Mouse (Mus musculus) layer of hippocampus, postnatal 10 days (tissue): Measurements from ENCODE around the gene E2f1. TPM values are rescaled to one million over a fixed set of nuclear protein-coding genes. Genes with fewer than 3 reads are reported as not detected.

ENCODE experiments used
- total RNA-seq, 2 experiments: library from RNA; stranded (reverse); gene quantifications; 2 replicates each; pipeline ENCODE4 v1.2.3; 2021

Gene E2f1
- total RNA-seq, 2 experiments from 2014 or later: 8.8 to 10.5 TPM

Other genes starting within 250 kb of the E2f1 start
- 10 to 100 TPM; 11.9 to 16.1 TPM for gene Cdk5rap1, start 196.9 kb downstream of the E2f1 start, total RNA-seq
- gene Snta1, start 161.8 kb downstream of the E2f1 start, total RNA-seq: 10 to 100 TPM; 40.6 to 41.3 TPM
- 10 to 100 TPM; 43.6 to 60.6 TPM for gene Cbfa2t2, start 133.4 kb downstream of the E2f1 start, total RNA-seq
- 1 to 10 TPM in 1 of 2 experiments, under 1 TPM in 1; 0.67 to 2.0 TPM for gene 1700003F12Rik, start 22.8 kb downstream of the E2f1 start, total RNA-seq
- not detected for gene Actl10, start 18.1 kb downstream of the E2f1 start, total RNA-seq
- 10 to 100 TPM; 29.8 to 33.0 TPM for gene Necab3, start 11.0 kb downstream of the E2f1 start, total RNA-seq
- gene Pxmp4, start 33.8 kb upstream of the E2f1 start, total RNA-seq: 10 to 100 TPM; 14.3 to 15.7 TPM
- gene Zfp341, start 43.4 kb upstream of the E2f1 start, total RNA-seq: 10 to 100 TPM in 1 of 2 experiments, 1 to 10 TPM in 1; 9.8 to 12.2 TPM
- gene 4930519P11Rik, start 43.5 kb upstream of the E2f1 start, total RNA-seq: under 1 TPM in 1 of 2 experiments, not detected in 1; 0.76 TPM
- 100 to 1,000 TPM; 209 to 213 TPM for gene Chmp4b, start 81.8 kb upstream of the E2f1 start, total RNA-seq
- not detected for gene Gm14214, start 200.1 kb upstream of the E2f1 start, total RNA-seq
- 100 to 1,000 TPM in 1 of 2 experiments, 10 to 100 TPM in 1; 85.2 to 101 TPM for gene Raly, start 221.2 kb upstream of the E2f1 start, total RNA-seq
- under 1 TPM in 1 of 2 experiments, not detected in 1; 0.76 TPM for gene a, start 221.5 kb upstream of the E2f1 start, total RNA-seq